Mouse (Mus musculus): ENCODE data around the gene Fli1. TPM values are rescaled to one million over a fixed set of nuclear protein-coding genes. Genes with fewer than 3 reads are reported as not detected.

Gene Fli1
- polyA plus RNA-seq, 1 experiment from 2014 or later: 1.4 TPM

DNA sequence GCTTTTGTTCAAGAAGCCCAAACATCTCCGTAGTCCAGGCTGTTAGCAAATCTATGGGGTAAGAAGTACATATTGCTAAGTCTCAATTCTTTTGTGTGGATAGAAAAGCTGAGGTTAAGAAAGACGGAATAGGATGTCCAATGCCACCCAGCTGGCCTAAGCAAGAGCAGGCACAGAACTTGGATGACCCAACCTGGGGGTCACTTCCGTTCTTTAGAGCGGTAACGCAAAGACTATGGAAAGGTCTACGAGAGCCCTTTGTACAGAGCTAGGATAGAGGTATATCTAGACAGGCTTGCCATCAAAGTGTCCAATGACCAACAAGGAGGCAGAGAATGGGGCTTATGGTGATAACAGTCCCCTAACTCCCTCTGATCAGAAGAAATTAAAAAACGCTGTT, 15.3 kb downstream of the Fli1 start:
- POLR2A ChIA-PET: interaction anchor here (0.7 kb wide), 1 partner anchor 13 kb away, joined by 5 read pairs; no protein-coding TSS in a partner anchor
- no peak for TF ChIP-seq CTCF (IDR thresholded peaks at IDR 0.05)
- in situ Hi-C loops (cut with MboI; ENCODE audit: low pct_unique_long_range_greater_than_20kb): no loop called here
- ATAC-seq: no peak
- no peak for DNase-seq (ENCODE audit: low read depth, low spot score)
- H3K27me3 ChIP-seq: no peaks in the 10 kb centered on the region
- CTCF ChIA-PET: no interaction called here

DNA sequence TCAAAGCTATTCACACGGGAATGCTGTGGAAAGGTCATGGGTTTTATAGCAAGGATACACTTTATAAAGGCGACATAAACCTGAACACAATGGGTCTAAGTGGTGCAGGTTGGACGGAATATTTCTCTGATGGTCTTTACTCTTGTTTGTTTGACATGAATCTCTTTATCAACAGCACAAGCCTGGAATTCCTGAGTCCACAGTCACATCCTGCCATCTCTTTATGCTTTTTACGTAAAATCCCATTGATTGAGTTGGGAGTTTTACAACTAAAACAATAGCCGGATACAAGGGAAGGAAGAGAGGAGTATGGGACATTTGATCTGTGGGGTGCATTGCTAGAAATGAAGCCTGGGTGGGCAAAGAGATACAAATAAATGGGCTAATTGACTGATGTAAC, 16.9 kb downstream of the Fli1 start:
- CTCF ChIA-PET: no interaction called here
- no peak for ATAC-seq
- no peaks in the 10 kb centered on the region for H3K27me3 ChIP-seq
- in situ Hi-C loops (cut with MboI; ENCODE audit: low pct_unique_long_range_greater_than_20kb): no loop called here
- POLR2A ChIA-PET: no interaction called here
- DNase-seq (ENCODE audit: low read depth, low spot score): no peak
- no peak for TF ChIP-seq CTCF (IDR thresholded peaks at IDR 0.05)

GRCm38 (mm10) chr9:32522536-32523245, 20.0 kb downstream of the Fli1 start:
- ATAC-seq (no peak), DNase-seq (ENCODE audit: low read depth, low spot score) (no peak)
- TF ChIP-seq CTCF (IDR thresholded peaks at IDR 0.05): no peak
- in situ Hi-C loops (cut with MboI; ENCODE audit: low pct_unique_long_range_greater_than_20kb): no loop called here
- no peaks in the 10 kb centered on the region for H3K27me3 ChIP-seq
- POLR2A ChIA-PET: interaction anchor here (1.1 kb wide), 1 partner anchor 17 kb away, joined by 3 read pairs; no protein-coding TSS in a partner anchor
- CTCF ChIA-PET: no interaction called here

GRCm38 (mm10) chr9:32521331-32521730, 21.3 kb downstream of the Fli1 start:
- ChIA-PET POLR2A (no interaction called here), CTCF (no interaction called here)
- in situ Hi-C loops (cut with MboI; ENCODE audit: low pct_unique_long_range_greater_than_20kb): no loop called here
- ATAC-seq (no peak), DNase-seq (ENCODE audit: low read depth, low spot score) (no peak)
- TF ChIP-seq CTCF (IDR thresholded peaks at IDR 0.05): no peak
- no peaks in the 10 kb centered on the region for H3K27me3 ChIP-seq

- ChIA-PET POLR2A (no interaction called here), CTCF (no interaction called here)
- TF ChIP-seq CTCF (IDR thresholded peaks at IDR 0.05): no peak
- in situ Hi-C loops (cut with MboI; ENCODE audit: low pct_unique_long_range_greater_than_20kb): no loop called here
- H3K27me3 ChIP-seq: no peaks in the 10 kb centered on the region
- ATAC-seq: no peak
- DNase-seq (ENCODE audit: low read depth, low spot score): no peak
Observed at GRCm38 (mm10) chr9:32520821-32521220, 21.8 kb downstream of the Fli1 start.

DNA sequence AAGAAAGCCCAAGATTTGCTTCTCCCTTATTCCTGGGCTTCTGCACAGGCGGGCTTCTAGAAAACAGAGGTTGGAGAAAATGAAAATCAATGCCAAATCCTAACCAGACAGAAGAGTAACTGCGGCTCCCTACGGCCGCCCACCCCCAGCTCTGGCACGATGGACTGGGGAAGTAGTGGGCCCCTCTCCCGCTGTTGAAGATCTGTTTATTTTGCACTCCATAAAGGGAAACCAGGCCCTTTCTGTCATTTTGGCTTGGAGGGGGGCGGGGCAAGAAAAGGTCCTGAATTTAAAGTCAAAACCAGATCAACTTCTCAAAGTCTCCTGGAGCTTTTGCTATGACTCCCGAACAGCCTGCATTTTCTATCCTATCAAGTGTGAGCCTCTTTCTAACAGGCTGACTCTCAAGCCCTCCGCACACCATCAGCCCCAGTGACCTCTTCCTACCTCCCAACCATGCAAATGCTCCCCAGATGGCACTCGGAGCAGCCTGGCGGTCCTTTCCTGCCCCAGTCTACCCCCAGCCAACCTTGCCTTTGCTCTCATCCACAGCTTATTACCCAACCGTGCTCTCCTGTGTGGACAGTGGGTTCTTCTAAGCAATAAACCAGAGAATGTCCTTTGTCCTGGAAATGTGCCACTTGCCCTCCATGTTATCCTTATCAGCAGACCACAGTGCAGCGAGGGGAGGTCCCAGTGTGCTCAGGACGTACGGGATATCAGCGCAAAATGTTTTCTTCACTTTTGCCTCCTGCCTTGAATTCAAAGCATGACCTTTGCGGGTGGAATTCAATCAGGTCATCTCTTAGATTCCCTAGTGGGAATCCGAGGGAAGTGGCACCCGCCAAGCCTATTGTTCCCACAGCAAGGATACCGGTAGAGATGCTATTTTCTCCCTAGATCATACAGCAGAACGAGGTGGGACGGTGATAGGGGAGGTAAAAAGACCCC, 23.3 kb downstream of the Fli1 start:
- H3K27me3 ChIP-seq: no peaks in the 10 kb centered on the region
- TF ChIP-seq CTCF (IDR thresholded peaks at IDR 0.05): no peak
- ChIA-PET CTCF (no interaction called here), POLR2A (no interaction called here)
- DNase-seq (ENCODE audit: low read depth, low spot score): no peak
- no peak for ATAC-seq
- in situ Hi-C loops (cut with MboI; ENCODE audit: low pct_unique_long_range_greater_than_20kb): no loop called here

GRCm38 (mm10) chr9:32518351-32519075, 24.1 kb downstream of the Fli1 start:
- POLR2A ChIA-PET: interaction anchor here (1.0 kb wide), 1 partner anchor 12 kb away, joined by 4 read pairs; no protein-coding TSS in a partner anchor
- no peak for ATAC-seq
- DNase-seq (ENCODE audit: low read depth, low spot score): no peak
- CTCF ChIA-PET: no interaction called here
- H3K27me3 ChIP-seq: no peaks in the 10 kb centered on the region
- TF ChIP-seq CTCF (IDR thresholded peaks at IDR 0.05): no peak
- in situ Hi-C loops (cut with MboI; ENCODE audit: low pct_unique_long_range_greater_than_20kb): no loop called here

- ATAC-seq (no peak), DNase-seq (ENCODE audit: low read depth, low spot score) (no peak)
- no peaks in the 10 kb centered on the region for H3K27me3 ChIP-seq
- ChIA-PET POLR2A (no interaction called here), CTCF (interaction anchor here (0.9 kb wide), 1 partner anchor 40 kb away, joined by 3 read pairs; no protein-coding TSS in a partner anchor)
- in situ Hi-C loops (cut with MboI; ENCODE audit: low pct_unique_long_range_greater_than_20kb): no loop called here
- no peak for TF ChIP-seq CTCF (IDR thresholded peaks at IDR 0.05)
Observed at GRCm38 (mm10) chr9:32516691-32517090, 26.0 kb downstream of the Fli1 start.

GRCm38 (mm10) chr9:32515894-32516686, 26.6 kb downstream of the Fli1 start:
- no peak for DNase-seq (ENCODE audit: low read depth, low spot score)
- in situ Hi-C loops (cut with MboI; ENCODE audit: low pct_unique_long_range_greater_than_20kb): no loop called here
- ChIA-PET CTCF (interaction anchor here (0.9 to 1.4 kb wide), 2 partner anchors 17 to 39 kb away, joined by 3 to 6 read pairs; no protein-coding TSS in a partner anchor), POLR2A (no interaction called here)
- TF ChIP-seq CTCF (IDR thresholded peaks at IDR 0.05): no peak
- no peaks in the 10 kb centered on the region for H3K27me3 ChIP-seq
- no peak for ATAC-seq

Data from Patski (cell line).